Comparison of ENCODE assay signal across 8 mouse cellular contexts in genomic region chr3:137864988-137865982, GRCm38 (mm10). TPM values are rescaled to one million over a fixed set of nuclear protein-coding genes. Genes with fewer than 3 reads are reported as not detected.
DNase-seq lines count a peak whose midpoint lies in the region; ATAC-seq and TF ChIP-seq lines count a peak whose summit lies in the region.

No protein-coding gene starts in this region.

- no peak for TF ChIP-seq EP300 in lung, postnatal 0 days (IDR thresholded peaks at IDR 0.05)

- H3K9me3 ChIP-seq in lung, postnatal 0 days (ENCODE audit: low read length) = no peaks in the 10 kb centered on the region

- peak overlapping the region; percentile 66 for H3K9ac ChIP-seq in lung, postnatal 0 days (replicated peaks; ENCODE audit: low read depth)

- H3K27ac ChIP-seq in lung, postnatal 0 days (ENCODE audit: low read length) = peak overlapping the region; percentile 94

- H3K27me3 ChIP-seq in lung, postnatal 0 days (replicated peaks; ENCODE audit: insufficient read depth, low read length) = no peaks in the 10 kb centered on the region

- H3K4me1 ChIP-seq in lung, postnatal 0 days (ENCODE audit: insufficient read depth, low read depth, low read length) = peaks cover 4% of the 10 kb centered on the region; the same call in 1 of the 2 replicates

- peak; percentile 56 for ATAC-seq in frontal cortex, adult (ENCODE audit: low TSS enrichment)
- ATAC-seq in hematopoietic stem cell, adult 5-6 weeks (replicated peaks in 1 of 2; ENCODE audit: insufficient read depth in 1 of 2, low FRiP score in 2 of 2, low TSS enrichment in 1 of 2, low read depth in 1 of 2, poor library complexity in 2 of 2, severe bottlenecking in 2 of 2) = peak; percentile 44 to 45
- ATAC-seq in lung, postnatal 0 days = peak; percentile 36

- TF ChIP-seq CTCF in lung, postnatal 0 days (IDR thresholded peaks at IDR 0.05) = peak; percentile 92

- peak; percentile 97 for DNase-seq in NIH3T3 (ENCODE audit: low read depth)
- DNase-seq in cerebellum, adult 9-10 months = peak; percentile 89
- peak; percentile 88 to 91 for DNase-seq in layer of hippocampus, postnatal 10 days (ENCODE audit: low spot score in 2 of 2)
- peak; percentile 97 for DNase-seq in lung, postnatal 0 days (ENCODE audit: low spot score)
- DNase-seq in ovary, postnatal 14 days (ENCODE audit: low spot score) = peak; percentile 74
- peak; percentile 80 to 91 for DNase-seq in thymus, postnatal 10 days (ENCODE audit: low spot score in 2 of 2)

- no peaks in the 10 kb centered on the region for H3K36me3 ChIP-seq in lung, postnatal 0 days (ENCODE audit: insufficient read depth, low read length)

- under 1% methylated on average over 50 of the region's 74 CpGs for WGBS in lung, postnatal 0 days

- peak overlapping the region; percentile 93 for H3K4me2 ChIP-seq in lung, postnatal 0 days (replicated peaks; ENCODE audit: low read depth, low read length)

- peak overlapping the region; percentile 85 for H3K4me3 ChIP-seq in lung, postnatal 0 days (ENCODE audit: low read depth, low read length)

RNA-seq across cellular contexts. Expression of gene H2afz, which starts 1.0 kb away (rescaled TPM):
- total RNA-seq in hematopoietic stem cell, adult 5-6 weeks (2017) = 802 and 1,149 TPM in 2 replicates
- 100 to 1,000 TPM; 193 to 223 TPM for total RNA-seq in layer of hippocampus, postnatal 10 days (2021)
- polyA plus RNA-seq in lung, postnatal 0 days (2015; fragmentation: Nextera tagmentation; extraction: Ambion mirVana) = 577 and 614 TPM in 2 replicates

RNA-seq across cellular contexts. Expression of gene Dnajb14, which starts 2.2 kb away (rescaled TPM):
- 10.4 and 15.9 TPM in 2 replicates for total RNA-seq in hematopoietic stem cell, adult 5-6 weeks (2017)
- 10 to 100 TPM; 40.1 to 44.9 TPM for total RNA-seq in layer of hippocampus, postnatal 10 days (2021)
- polyA plus RNA-seq in lung, postnatal 0 days (2015; fragmentation: Nextera tagmentation; extraction: Ambion mirVana) = 10.0 and 12.4 TPM in 2 replicates

RNA-seq across cellular contexts. Expression of gene Lamtor3, which starts 53.0 kb away (rescaled TPM):
- total RNA-seq in hematopoietic stem cell, adult 5-6 weeks (2017) = 85.1 and 90.1 TPM in 2 replicates
- 10 to 100 TPM; 65.3 to 66.9 TPM for total RNA-seq in layer of hippocampus, postnatal 10 days (2021)
- 114 and 122 TPM in 2 replicates for polyA plus RNA-seq in lung, postnatal 0 days (2015; fragmentation: Nextera tagmentation; extraction: Ambion mirVana)

Comparison
In these comparisons a context has a peak if more than half of its experiments do, and no peak if none do; other contexts are left out.
1. Peak in every context shown above with its lines: DNase-seq, ATAC-seq, H3K4me3 ChIP-seq and H3K27ac ChIP-seq.